Mouse (Mus musculus) myocyte (in vitro differentiated cells): Measurements from ENCODE around the gene Ms4a2.

Experiments used
- CEBPB ChIP-seq: IDR thresholded peaks from 2 replicates; pipeline ENCODE4 v1.6.1; 2011; ENCODE audit warnings: mild to moderate bottlenecking, moderate library complexity; ENCODE audit not compliant: poor library complexity, insufficient read depth, severe bottlenecking
- E2F4 ChIP-seq: IDR thresholded peaks from one replicate; pipeline ENCODE4 v1.6.1; 2011; ENCODE audit warnings: mild to moderate bottlenecking, control low read depth, moderate library complexity; ENCODE audit not compliant: insufficient read depth
- MAX ChIP-seq: IDR thresholded peaks from one replicate; pipeline ENCODE4 v1.6.1; 2011; ENCODE audit warnings: low read depth, mild to moderate bottlenecking, control low read depth
- MYOD1 ChIP-seq, 3 experiments: IDR thresholded peaks; one replicate each; pipeline ENCODE4 v1.6.1; 2011; ENCODE audit warnings: control low read depth in 2 of 3, low read depth in 2 of 3, mild to moderate bottlenecking in 2 of 3, moderate library complexity in 1 of 3; ENCODE audit not compliant: insufficient read length in 2 of 3, control insufficient read depth in 1 of 3
- MYOG ChIP-seq, 3 experiments: IDR thresholded peaks; one replicate each; pipeline ENCODE4 v1.6.1; 2011; ENCODE audit warnings: control low read depth in 2 of 3, low read depth in 2 of 3, mild to moderate bottlenecking in 2 of 3; ENCODE audit not compliant: insufficient read length in 2 of 3, control insufficient read depth in 1 of 3, insufficient read depth in 1 of 3
- POLR2A ChIP-seq: IDR thresholded peaks from one replicate; pipeline ENCODE4 v1.6.1; 2011; ENCODE audit warnings: low read depth, mild to moderate bottlenecking, control low read depth, moderate library complexity; ENCODE audit not compliant: insufficient read length
- POLR2AphosphoS2 ChIP-seq: IDR thresholded peaks from one replicate; pipeline ENCODE4 v1.6.1; 2011; ENCODE audit warnings: low read depth, control low read depth; ENCODE audit not compliant: insufficient read length
- SRF ChIP-seq: IDR thresholded peaks from one replicate; pipeline ENCODE4 v1.6.1; 2011; ENCODE audit warnings: low read depth; ENCODE audit not compliant: control insufficient read depth, insufficient read length
- TCF12 ChIP-seq: IDR thresholded peaks from one replicate; pipeline ENCODE4 v1.6.1; 2011; ENCODE audit warnings: mild to moderate bottlenecking, control low read depth; ENCODE audit not compliant: poor library complexity, insufficient read depth, severe bottlenecking
- USF1 ChIP-seq: IDR thresholded peaks from one replicate; pipeline ENCODE4 v1.6.1; 2011; ENCODE audit warnings: low read depth, mild to moderate bottlenecking, control low read depth, moderate library complexity

GRCm38 (mm10) chr19:11624800-11625199 is 1.3 kb upstream of the Ms4a2 start:
- no peak for TF ChIP-seq E2F4
- TF ChIP-seq USF1: no peak
- TF ChIP-seq MAX: no peak
- no peak for TF ChIP-seq POLR2A
- TF ChIP-seq TCF12: no peak
- TF ChIP-seq MYOG (IDR thresholded peaks at IDR 0.05; ENCODE audit: control insufficient read depth in 1 of 3, insufficient read depth in 1 of 3, insufficient read length in 2 of 3, low read depth in 2 of 3): no peak
- no peak for TF ChIP-seq MYOD1 (IDR thresholded peaks at IDR 0.05; ENCODE audit: control insufficient read depth in 1 of 3, insufficient read length in 2 of 3, low read depth in 2 of 3)
- TF ChIP-seq POLR2AphosphoS2: no peak
- TF ChIP-seq CEBPB: no peak
- TF ChIP-seq SRF: no peak
